Mouse (Mus musculus) large intestine, adult 2 months (tissue): ENCODE data around the gene Mccc1. TPM values are rescaled to one million over a fixed set of nuclear protein-coding genes. Genes with fewer than 3 reads are reported as not detected.

Experiments used
- DNase-seq: peaks from one replicate; pipeline ENCODE4 v3.0.0-alpha.2; 2012; ENCODE audit warnings: low read depth, low spot score
- WGBS: fragments of 180-500 bp; shearing (Covaris S2); methylation state at CpG from one replicate; pipeline ENCODE4 v1.1.7; 2018; 5-methylcytosine and 5-hydroxymethylcytosine counted together
- polyA plus RNA-seq: library from polyadenylated mRNA; depleted of rRNA; stranded (reverse); fragments of >200 nt; gene quantifications from 2 replicates; pipeline ENCODE4 v1.2.3, GENCODE M21; 2012

Mccc1 gene
- polyA plus RNA-seq, 1 experiment: 7.2 TPM

DNA sequence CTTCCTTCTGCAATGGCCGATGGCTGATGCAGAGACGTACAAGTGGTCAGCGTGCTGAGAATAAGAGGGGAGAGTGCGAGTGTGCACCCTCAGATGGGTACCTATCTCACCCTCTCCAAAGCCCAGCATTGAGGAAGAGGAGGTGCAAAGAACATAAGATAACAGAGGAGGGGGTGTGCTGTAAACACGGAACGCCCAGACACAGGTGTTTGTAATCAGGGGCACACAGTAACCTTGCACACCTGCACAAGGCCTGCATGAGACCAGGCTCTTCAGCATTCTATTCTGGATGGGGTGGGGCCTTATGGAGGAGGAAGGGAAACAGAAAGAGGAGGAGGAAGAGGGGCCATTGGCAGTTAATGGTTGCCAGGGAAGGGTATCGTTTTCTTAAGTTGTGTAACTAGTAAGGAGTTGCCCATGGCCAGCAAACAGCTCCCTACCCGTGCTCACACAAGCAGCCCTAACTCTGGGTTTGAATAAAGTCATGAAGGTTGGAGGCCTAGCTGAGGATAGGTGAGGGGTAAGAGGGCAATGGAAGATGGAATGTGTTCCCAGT is 33.0 kb downstream of the Mccc1 start:
- no peak for DNase-seq
- WGBS: 79% methylated on average over 8 of the region's 8 CpGs

DNA sequence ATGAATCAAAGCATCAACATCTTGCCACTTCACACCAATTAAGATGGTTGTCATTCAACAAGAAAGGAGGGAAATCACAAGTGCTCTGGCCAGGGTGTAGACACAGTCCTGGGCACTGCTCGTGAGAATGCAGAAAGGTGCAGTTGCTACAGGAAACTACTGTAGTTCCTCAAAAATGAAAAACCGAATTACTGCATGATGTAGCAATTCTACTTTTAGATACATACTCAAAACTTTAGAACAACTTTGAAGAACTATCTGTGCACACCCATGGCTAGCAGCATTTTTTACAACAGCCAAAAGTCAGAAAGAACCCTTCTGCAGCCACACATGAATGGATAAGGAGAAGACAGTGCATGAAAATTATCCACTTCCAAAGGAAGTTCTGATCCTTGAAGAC is 34.0 kb downstream of the Mccc1 start:
- 78% methylated on average over 2 of the region's 2 CpGs for WGBS
- DNase-seq: no peak

DNA sequence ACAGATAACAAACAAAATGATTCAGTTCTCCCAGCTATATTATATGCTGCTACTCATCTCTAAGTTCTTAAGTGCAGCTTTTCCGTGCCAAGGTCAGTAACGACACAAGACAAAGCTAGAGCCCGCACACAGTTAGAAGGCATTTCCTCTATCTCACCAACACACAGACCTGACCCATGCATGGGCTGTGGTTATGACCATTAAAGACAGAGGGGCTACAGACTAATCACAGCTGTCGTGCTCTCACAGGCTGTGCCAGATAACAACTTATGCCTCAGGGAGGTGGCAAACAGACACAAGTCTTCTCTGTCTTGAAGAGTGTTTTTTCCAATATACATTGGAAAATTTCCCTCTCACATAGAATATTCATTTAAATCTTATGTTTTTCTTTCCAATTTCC is 35.5 kb downstream of the Mccc1 start:
- no peak for DNase-seq
- WGBS: 77% methylated on average over 4 of the region's 4 CpGs

DNA sequence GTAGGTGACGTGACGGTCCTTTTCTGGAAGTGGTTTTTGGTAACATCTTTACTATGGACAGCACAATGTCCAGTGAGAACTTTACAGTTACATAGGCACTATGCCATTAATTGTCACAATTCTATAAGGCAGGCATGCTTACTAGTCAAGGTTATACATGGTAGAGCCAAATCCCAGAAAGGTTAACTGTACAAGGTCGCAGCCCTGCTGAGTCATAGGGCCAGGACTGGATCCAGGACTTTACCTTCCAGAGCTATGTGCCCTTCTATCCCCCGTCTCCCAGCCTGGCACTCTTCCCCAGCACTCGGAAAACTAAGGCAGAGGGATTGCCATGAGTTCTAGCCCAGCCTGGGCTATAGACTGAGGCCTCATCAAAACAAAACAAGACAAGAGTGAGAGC is 36.6 kb downstream of the Mccc1 start:
- WGBS: 91% methylated on average over 5 of the region's 5 CpGs
- no peak for DNase-seq

DNA sequence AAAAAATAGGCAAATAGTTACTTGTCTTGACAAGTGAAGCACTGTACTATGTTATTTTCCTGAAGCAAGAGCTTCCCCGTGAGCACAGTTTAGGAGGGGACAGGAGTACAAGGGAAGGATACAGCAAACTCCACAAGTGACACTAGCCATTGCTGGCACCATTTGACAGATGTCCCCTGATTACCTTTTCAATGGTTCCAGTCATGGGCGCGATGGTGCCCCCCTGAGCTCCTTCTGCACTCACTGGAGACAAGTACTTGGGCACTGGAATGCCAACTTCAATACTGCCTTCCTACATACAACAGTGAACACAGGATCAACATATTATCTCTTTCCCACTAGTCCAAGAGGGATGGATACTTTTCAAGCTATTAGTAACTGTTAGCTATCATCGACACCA is 37.1 kb downstream of the Mccc1 start:
- DNase-seq: no peak
- WGBS: 94% methylated on average over 4 of the region's 4 CpGs

DNA sequence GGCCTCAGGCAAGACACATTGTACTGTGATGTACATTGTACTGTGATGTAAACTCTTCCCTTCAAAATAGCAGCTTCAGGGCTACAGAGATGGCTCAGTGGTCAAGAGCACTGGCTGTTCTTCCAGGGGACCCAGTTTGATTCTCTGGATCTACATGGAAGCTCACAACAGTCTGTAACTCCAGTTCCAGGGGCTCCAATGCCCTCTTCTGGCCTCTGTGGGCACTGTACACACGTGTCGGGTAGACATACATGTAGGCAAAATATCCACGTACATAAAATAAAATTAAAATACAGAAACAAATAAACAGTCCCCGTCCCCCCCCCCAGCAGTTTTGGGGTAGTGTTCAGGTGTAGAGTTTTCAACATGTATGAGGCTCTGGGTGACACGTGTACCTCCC is 37.5 kb downstream of the Mccc1 start:
- WGBS: 91% methylated on average over 5 of the region's 5 CpGs
- DNase-seq: no peak

DNA sequence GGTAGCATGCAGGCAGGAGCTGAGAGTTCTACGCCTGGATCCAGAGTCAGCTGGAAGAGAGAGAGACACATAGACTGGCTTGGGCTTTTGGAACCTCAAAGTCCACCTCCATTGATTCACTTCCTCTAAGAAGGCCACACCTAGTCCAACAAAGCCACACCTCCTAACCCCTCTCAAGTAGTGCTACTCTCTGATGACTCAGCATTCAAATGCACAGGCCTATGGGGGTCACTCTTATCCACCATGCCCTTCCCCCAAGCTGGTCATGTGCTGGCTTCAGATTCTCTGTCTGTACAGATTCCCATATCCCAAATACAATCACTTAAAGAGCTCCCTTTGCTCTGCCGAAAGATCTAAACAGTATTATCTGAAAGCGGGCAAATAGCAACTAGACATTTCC is 43.2 kb downstream of the Mccc1 start:
- WGBS: 98% methylated on average over 3 of the region's 3 CpGs
- DNase-seq: no peak

DNA sequence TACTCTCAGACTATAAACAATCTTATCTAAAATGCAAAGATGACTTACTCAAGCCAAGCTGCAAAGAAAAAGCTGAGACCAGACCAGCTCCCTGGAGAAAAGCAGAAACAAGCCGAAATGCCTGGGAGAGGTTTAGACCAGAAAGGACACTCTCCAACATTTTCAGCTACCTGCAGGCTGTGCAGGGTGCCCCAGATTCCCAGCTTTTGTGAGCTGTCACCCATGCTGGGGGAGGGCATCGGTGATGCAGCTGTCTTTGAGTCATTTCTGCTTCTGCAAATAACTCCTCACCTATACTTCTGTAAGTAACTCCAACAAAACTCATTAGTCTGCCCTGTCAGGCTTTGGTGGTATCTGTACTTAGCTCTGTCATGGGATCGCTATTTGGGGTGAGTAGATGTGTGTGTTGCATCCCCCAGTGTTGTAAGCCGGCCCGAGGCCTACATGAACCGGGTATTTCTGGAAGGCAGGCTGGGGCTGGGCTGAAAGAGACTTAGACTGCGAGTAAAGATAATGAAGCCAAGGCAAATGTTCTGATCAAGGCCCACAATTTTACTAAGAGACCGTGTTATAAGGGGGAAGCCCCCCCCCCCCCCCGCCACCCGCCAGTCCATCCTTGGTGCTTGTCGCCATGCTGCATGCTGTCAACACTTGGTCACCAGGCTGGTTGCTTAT is 45.4 kb downstream of the Mccc1 start:
- no peak for DNase-seq
- WGBS: 94% methylated on average over 11 of the region's 11 CpGs

DNA sequence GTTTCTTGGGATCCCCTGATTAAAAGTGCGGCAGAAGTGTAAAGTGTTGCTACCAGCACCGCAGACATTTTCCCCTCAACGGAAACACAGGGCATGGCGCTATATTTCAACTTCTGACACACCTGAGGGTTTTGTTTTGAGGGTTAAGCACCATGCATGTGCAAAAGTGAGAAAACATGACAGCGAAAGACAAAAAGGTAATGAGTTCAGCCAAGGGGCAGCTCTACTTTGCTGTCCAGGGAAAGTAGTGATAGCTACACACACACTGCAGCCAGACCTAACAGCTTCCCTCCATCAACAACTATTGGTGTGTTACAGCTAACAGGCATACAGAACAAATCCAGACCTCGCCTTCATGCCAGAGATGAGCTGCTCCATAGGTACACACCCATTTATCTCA is 46.7 kb downstream of the Mccc1 start:
- DNase-seq: no peak
- 81% methylated on average over 6 of the region's 6 CpGs for WGBS

DNA sequence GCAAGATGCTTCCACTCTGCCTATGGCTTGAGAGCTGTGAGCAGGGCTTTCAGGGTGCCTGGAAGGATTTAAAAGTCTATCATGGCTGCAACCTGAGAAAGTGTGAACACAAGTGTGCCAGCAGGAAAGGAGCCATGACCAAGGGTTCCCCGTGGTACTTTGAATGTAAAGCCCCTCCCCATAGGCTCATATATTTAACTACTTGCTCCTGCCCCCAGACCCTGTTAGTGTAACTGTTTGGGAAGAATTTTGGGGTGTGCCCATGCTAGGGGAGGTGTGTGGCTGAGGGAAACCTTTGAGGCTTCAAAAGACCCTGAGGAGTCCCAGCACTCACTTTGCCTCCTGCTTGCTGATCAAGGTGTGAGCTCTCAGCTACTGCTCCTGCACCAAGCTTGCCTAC is 47.3 kb downstream of the Mccc1 start:
- WGBS: 64% methylated on average over 1 of the region's 1 CpGs
- DNase-seq: no peak

DNA sequence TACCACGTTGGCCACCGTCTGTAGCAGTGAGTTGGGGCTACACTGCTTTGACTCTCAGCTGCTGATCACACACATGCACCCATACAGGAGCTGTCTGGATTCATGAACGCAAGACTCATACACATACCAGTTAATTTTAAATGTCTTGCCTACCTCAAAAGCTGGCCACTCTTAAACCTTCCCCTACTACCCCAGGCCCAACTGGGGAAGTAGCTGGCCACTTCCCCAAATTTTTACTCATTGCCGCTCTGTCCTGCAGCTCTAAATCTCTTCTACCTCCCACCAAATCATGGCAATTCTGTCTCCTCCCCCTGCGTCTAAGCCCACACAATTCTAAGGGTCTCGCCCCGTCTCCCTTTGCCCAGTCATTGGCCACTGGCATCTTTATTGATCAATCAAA is 52.3 kb downstream of the Mccc1 start:
- no peak for DNase-seq
- WGBS: 93% methylated on average over 7 of the region's 7 CpGs

DNA sequence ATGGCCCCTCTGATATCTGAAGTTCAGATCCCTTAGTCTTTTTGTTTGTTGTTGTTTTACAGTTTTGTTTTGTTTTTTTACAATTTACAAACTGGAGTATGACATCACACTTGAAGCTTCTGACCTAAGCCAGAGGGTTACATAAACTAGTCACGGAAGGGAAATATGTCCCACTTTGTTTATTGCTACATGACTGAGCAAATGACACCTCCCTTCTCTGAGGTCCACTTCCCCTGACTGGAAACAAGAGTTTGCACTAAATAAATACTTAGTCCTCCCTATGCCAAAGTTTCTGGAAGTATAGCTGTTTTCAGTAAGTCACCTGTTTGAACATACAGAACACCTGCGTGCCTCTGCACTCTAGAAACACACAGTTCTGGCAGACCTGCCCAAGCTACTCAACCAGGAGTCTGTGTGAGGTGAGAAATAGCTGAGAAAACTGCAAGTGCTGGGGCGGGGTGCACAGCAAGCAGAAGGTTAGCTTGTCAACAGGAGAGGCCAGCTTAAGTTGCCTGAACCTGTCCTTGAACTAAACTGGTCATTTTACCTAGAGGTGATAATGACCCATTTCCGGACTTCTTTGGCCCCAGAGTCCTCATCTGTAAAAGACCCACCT is 59.9 kb downstream of the Mccc1 start:
- 55% methylated on average over 4 of the region's 4 CpGs for WGBS
- DNase-seq: no peak

DNA sequence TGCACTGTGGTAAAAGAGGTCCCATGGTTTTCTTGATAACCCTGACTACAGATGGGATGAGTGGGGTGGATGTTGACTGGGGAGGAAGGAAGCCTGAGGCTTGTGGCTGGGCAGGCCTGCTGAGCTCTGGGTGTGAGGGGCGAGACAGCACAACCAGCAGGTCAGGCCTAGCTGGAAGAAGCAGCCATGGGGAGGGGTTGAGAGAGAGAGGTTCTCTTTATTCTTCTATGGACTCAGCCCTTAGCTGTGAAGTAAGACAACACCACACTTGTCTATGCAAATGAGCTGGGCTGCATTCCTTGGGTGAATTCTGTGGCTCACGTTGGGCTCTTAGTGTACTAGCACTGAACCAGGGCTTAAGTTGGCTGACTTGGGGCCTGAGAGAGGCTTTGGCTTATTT is 60.4 kb downstream of the Mccc1 start:
- WGBS: 60% methylated on average over 2 of the region's 2 CpGs
- DNase-seq: no peak

DNA sequence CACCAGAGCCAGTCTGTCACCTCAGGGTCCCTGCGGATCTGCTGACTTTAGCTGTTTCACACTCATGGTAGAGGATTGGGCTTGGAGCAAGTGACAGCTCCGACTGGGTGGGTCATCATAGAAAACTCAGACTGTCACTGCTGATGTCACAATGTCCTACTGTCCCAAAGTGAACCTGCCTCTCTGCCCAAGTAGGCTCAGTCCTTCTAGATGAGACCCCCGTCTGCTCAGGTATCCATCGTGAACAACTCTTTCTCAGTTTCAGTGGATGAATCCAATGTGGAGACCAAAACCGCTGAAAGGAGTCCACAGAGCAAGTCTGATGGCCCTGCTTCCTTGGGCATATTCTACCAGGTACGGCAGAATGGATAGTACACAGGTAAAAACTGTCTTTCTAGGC is 63.1 kb downstream of the Mccc1 start, which contains the start of gene Dcun1d1:
Gene Dcun1d1 (minus strand): TSS at position 101 of the 400 bp plus-strand sequence.
- DNase-seq: no peak
- 94% methylated on average over 6 of the region's 6 CpGs for WGBS

DNA sequence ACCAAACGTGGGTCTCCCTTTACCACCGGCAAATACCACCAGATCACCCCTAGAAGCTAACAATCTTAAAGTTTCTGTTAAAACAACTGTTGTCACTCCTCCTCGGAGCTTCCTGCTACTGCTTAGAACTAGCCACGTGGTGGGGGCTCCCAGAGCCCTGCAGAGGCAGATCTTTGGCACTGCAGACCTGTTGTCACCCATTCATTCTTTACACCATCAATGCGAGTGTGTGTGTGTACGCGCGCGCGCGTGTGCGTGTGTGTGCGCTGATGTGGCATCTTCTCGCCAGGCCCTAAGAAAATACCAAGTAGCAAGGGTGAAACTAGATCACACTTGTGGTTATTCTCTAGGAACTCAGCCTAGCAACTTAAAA is 67.1 kb downstream of the Mccc1 start:
- WGBS: 1% methylated on average over 14 of the region's 14 CpGs
- no peak for DNase-seq

DNA sequence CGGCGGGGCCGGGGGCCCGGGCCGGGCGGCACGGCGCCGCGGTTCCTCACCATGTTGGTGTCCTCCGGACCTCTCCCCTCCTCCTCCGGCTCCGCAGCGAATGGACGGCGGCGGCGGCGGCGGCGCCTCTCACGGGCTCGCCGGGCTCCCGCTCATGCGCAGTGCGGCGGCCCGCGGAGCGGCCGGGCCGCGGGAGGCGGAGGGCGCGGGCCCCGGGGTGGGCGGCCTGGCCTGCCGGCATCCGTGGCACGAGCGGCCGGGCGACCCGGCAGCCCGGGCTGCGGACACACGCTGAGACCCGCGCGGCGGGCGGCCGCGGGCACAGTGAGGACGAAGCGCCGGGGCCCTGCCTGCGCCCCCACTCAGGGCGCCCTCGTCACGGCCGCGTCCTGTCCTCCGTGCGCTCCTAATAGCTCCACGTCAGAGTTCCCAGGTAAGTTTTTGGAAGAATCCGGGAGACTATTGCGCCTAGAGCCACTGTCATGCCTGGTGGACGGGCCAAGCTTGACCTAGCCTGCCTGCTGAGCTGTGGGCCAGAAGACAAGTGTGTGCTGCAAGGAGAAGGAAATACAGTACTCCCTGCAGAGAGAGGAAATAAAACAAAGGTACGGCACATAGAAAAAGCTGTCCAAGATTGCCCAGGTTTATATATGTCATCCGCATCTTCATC is 67.6 kb downstream of the Mccc1 start:
- WGBS: under 1% methylated on average over 59 of the region's 73 CpGs
- no peak for DNase-seq

DNA sequence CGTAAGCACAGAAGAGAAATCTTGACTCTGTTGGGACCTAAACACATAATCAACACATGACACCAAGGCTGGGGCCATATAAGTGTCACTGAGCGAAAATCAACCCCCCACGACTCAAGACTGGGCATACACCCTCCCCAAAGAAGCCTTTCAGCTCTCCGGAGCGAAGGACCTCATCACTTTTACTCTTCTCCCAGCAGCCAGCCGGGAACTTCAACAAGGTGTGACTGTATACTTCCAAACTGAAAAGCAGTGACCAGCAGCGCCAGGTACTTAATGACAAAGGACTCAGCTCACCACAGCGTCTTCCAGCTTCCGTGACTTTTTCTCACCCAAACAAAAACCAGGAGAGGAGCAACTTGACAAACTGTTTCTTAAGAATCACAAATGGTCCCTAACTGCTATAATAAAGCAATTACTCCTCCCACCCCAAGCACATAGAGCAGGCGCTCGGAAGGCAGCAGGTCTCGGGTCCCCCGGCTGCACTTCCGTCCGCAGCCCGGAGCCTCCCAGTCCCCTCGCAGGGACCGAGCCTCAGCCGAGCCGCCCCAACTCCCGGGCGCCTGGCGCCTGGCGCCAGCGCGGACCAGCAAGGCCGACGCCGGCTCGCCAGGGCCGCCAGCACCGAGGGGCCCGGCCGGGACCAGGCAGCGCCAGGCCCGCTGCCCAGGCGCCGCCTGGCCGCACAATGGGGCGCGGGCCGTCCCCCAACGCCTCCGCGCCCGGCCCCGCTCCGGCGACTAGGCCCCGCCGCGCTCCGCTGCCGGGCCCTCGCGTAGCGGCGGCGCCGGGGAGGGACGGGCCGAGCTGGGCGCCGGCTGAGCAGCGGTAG is 68.4 kb downstream of the Mccc1 start:
- DNase-seq: no peak
- WGBS: 1% methylated on average over 65 of the region's 65 CpGs

DNA sequence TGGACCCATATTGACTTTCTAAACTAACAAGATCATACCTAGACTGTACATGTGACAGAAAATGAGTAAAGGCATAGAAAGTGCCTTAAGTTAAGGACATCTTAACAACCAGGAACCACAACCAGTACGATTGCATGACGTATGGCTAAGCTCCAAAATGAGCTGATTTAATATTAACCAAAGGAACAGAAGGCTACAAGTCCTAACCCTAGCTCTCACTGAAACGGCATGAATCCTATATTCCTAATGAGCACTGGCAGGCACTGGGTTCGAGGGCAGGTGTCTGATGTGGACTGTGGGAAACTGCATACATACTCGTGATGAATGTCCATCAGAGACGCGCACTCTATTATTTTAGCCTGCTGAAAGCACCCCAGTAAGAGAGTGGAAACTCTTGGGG is 69.1 kb downstream of the Mccc1 start:
- 7% methylated on average over 7 of the region's 7 CpGs for WGBS
- DNase-seq: no peak

DNA sequence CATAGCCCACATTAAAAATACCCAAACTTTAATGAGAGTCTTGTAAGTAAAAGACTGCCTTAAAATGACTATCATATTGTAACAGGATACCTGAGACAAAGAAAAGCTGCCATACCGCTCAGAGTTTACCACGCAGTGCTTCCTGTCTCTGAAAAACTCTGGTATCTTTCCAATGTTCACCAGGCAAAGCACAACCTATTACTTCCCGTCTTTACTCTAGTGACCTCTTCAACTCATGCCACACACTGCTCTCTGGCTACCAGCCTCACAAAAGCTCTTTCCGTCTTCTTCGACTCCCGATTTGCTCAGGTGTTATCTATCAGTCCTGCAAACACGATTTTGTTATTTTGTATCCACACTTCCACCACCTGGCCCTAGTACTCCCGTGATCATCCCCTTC is 70.6 kb downstream of the Mccc1 start:
- WGBS: 43% methylated on average over 8 of the region's 8 CpGs
- DNase-seq: no peak

DNA sequence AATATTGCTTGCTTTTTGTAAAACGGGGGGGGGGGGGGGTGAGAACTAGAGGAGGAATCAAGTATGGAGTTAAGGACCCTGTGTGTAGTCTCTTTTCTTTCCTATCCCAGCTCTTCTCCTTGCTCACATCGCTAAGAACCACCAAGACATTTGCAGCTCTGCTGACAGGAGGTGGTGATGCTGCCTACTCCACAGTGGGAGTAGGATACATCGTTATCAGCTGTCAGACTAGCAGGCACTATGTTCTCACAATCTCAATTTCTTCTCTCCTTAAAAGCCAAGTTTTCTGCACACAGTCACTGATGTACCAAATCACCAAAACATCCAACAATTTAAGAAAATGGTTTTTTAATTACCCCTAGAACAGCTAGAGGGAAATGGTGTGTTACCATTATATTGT is 71.1 kb downstream of the Mccc1 start:
- no peak for DNase-seq
- 56% methylated on average over 3 of the region's 3 CpGs for WGBS
